Mouse (Mus musculus) midbrain, embryonic 14.5 days (tissue): ENCODE measurements around the gene Leng8. TPM values are rescaled to one million over a fixed set of nuclear protein-coding genes. Genes with fewer than 3 reads are reported as not detected.
A peak's percentile ranks its signal among the peaks of the same experiment; 100 is the strongest.

ENCODE experiments used
- ATAC-seq: fragments of 200-750 bp; cut with Nextera tagmentation; 2 replicates; pipeline ENCODE4 v1.8.0; 2017; ENCODE audit warnings: moderate number of reproducible peaks, moderate library complexity; ENCODE audit not compliant: low FRiP score, low TSS enrichment
- DNase-seq: peaks from one replicate; pipeline ENCODE4 v3.0.0-alpha.2; 2015
- H3K27ac ChIP-seq: fragments of 300-500 bp; sonication (generic); replicated peaks from 2 replicates; pipeline ENCODE4 v1.5.1; 2014; ENCODE audit warnings: mild to moderate bottlenecking, low read depth, low read length, moderate library complexity
- H3K27me3 ChIP-seq: fragments of 300-500 bp; sonication (generic); 2 replicates; pipeline ENCODE4 v1.6.1; 2014; ENCODE audit warnings: low read length, control low read depth, mixed read lengths; ENCODE audit not compliant: control insufficient read depth, insufficient read depth
- H3K36me3 ChIP-seq: fragments of 300-500 bp; sonication (generic); 2 replicates; pipeline ENCODE4 v1.6.1; 2014; ENCODE audit warnings: low read length, control low read depth; ENCODE audit not compliant: control insufficient read depth, insufficient read depth
- H3K4me1 ChIP-seq: fragments of 300-500 bp; sonication (generic); 2 replicates; pipeline ENCODE4 v1.6.1; 2014; ENCODE audit warnings: mild to moderate bottlenecking, antibody characterized with exemption, low read length, control low read depth; ENCODE audit not compliant: control insufficient read depth, insufficient read depth
- H3K4me2 ChIP-seq: fragments of 300-500 bp; sonication (generic); 2 replicates; pipeline ENCODE4 v1.6.1; 2014; ENCODE audit warnings: mild to moderate bottlenecking, low read length, moderate library complexity
- H3K4me3 ChIP-seq: fragments of 300-500 bp; sonication (generic); replicated peaks from 2 replicates; pipeline ENCODE4 v1.5.1; 2014; ENCODE audit warnings: low read depth, low read length
- H3K9ac ChIP-seq: fragments of 300-500 bp; sonication (generic); replicated peaks from 2 replicates; pipeline ENCODE4 v1.6.1; 2014; ENCODE audit warnings: mild to moderate bottlenecking, low read length, moderate library complexity
- H3K9me3 ChIP-seq: fragments of 300-500 bp; sonication (generic); 2 replicates; pipeline ENCODE4 v1.6.1; 2016; ENCODE audit warnings: low read length, control low read depth, mixed read lengths; ENCODE audit not compliant: control insufficient read depth
- WGBS: fragments of 180-500 bp; shearing (Covaris S2); extraction: QIAGEN DNeasy Blood & Tissue Kit; methylation state at CpG from one replicate; pipeline ENCODE4 v1.1.7; 2014; 5-methylcytosine and 5-hydroxymethylcytosine counted together
- polyA plus RNA-seq: library from polyadenylated mRNA; unstranded; fragments of >200 nt; fragmentation: Nextera tagmentation; extraction: Ambion mirVana; gene quantifications from 2 replicates; pipeline ENCODE4 v1.2.1, GENCODE M21; 2014

Gene Leng8
- polyA plus RNA-seq, 1 experiment from 2014 or later, result 77.3 TPM

GRCm38 (mm10) chr7:4163571-4164072 is 26.8 kb downstream of the Leng8 start:
- Histone ChIP-seq H3K4me1 (peaks cover 17% of the 10 kb centered on the region; the same call in 1 of the 2 replicates), H3K27me3 (no peaks in the 10 kb centered on the region), H3K27ac (no peak overlapping the region), H3K9ac (no peak overlapping the region), H3K9me3 (no peaks in the 10 kb centered on the region), H3K4me2 (peak overlapping the region; percentile 47), H3K4me3 (peak overlapping the region; percentile 19; the same call in 1 of the 2 replicates), H3K36me3 (no peaks in the 10 kb centered on the region)
- DNase-seq, result no peak
- no peak for ATAC-seq
- WGBS, result 3% methylated on average over 11 of the region's 11 CpGs

GRCm38 (mm10) chr7:4164090-4164910 is 27.5 kb downstream of the Leng8 start, which contains the start of gene Cdc42ep5:
Gene Cdc42ep5, minus strand, starts transcription at chr7:4164860.
- Histone ChIP-seq H3K4me2 (peak within 1 kb of the TSS; percentile 47), H3K9ac (no peak within 1 kb of the TSS), H3K4me1 (peaks cover 17% of the 10 kb centered on the region; the same call in 1 of the 2 replicates), H3K27ac (no peak within 1 kb of the TSS), H3K27me3 (no peaks in the 10 kb centered on the region), H3K9me3 (no peaks in the 10 kb centered on the region), H3K4me3 (peak within 1 kb of the TSS; percentile 19; the same call in 1 of the 2 replicates), H3K36me3 (no peaks in the 10 kb centered on the region)
- ATAC-seq (no peak), DNase-seq (no peak)
- WGBS, result 1% methylated on average over 19 of the region's 20 CpGs

DNA sequence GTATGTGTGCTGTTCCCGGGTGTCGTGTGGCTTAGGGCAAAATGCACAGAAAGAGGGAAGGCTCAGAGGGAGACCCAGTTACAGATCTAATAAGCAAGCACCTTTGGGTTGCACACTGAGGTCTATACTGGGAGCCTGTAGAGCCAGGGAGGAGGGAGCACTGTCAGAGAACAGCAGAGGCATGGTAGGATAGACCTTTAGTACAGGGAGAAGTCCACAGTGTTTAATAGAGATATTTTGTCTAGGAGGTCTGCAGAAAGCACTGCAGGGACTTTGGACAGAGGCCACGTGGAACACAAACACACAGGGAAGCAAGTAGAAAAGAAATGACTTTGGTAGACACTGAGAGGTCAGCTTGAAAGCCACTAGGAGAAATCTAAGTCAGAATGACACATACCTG is 28.4 kb downstream of the Leng8 start:
- H3K9ac ChIP-seq, result no peak overlapping the region
- no peak for DNase-seq

DNA sequence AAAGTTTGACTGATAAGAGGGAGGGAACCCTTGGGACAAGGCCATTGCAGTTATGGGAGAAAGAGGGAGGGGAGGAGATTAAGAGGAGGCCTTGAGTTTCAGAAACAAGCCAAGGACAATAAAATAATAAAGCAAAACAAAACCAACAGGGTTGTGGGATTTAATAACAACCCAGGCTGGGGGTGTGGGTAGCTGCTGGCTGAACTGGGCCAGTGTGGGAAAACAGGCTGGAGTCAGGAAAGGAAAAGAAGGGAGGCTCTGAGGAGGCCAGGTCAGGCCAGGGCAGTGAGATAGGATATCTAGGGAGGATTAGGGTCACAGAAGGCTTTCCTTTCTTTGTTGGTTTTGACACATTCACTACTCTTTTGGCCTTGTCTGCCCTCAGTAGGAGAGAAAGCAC is 30.3 kb downstream of the Leng8 start:
- no peaks in the 10 kb centered on the region for H3K36me3 ChIP-seq
- H3K27me3 ChIP-seq, result no peaks in the 10 kb centered on the region
- no peaks in the 10 kb centered on the region for H3K9me3 ChIP-seq
- H3K27ac ChIP-seq, result no peak overlapping the region
- ATAC-seq (no peak), DNase-seq (no peak)
- H3K9ac ChIP-seq, result no peak overlapping the region
- no peak overlapping the region for H3K4me2 ChIP-seq
- peaks cover 17% of the 10 kb centered on the region; the same call in 1 of the 2 replicates for H3K4me1 ChIP-seq
- H3K4me3 ChIP-seq, result no peak overlapping the region

More for the DNA sequence above, 28.4 kb downstream of the Leng8 start:
- H3K27me3 ChIP-seq, result no peaks in the 10 kb centered on the region
- no peak overlapping the region for H3K4me2 ChIP-seq
- 21% methylated on average over 3 of the region's 3 CpGs for WGBS
- H3K4me3 ChIP-seq, result no peak overlapping the region
- H3K36me3 ChIP-seq, result no peaks in the 10 kb centered on the region
- no peak for ATAC-seq
- H3K9me3 ChIP-seq, result no peaks in the 10 kb centered on the region
- no peak overlapping the region for H3K27ac ChIP-seq
- H3K4me1 ChIP-seq, result peaks cover 17% of the 10 kb centered on the region; the same call in 1 of the 2 replicates

DNA sequence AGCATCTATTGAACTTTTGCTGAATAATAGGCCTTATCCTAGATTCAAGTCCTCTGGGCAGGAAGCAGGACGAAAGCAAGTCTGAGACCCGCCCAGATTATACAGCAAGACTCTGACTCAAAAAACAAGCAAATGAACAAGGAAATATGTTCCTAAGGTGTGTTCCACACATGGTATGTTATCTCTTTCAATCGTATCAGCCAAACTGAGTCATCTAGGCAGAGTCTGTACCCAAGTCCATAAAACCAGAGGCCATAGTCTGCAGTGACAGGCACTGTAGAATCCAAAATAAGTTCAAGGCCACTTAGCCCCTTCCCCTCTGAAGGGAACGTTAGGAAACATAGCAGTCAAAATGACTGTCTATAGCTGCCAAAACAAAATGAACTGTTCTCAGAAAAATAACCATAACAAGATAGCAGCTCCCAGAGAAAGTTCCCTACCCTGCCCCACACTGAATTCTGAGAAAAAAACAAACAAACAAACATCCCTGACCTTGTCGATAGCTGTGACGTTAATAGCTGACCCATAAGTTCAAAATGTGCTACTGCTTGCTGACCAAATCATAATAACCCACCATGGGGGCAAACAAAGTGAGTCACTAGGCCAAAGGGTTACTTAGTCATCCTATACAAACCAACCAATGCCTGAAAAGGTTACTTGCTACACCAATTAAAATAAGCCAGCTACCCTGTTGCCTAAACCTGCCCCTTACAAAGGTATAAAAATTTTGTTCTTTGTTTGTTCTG is 33.5 kb downstream of the Leng8 start:
- DNase-seq (no peak), ATAC-seq (no peak)
- H3K9me3 ChIP-seq, result no peaks in the 10 kb centered on the region
- 85% methylated on average over 6 of the region's 6 CpGs for WGBS
- H3K27ac ChIP-seq, result no peak overlapping the region
- no peaks in the 10 kb centered on the region for H3K4me1 ChIP-seq
- H3K36me3 ChIP-seq, result no peaks in the 10 kb centered on the region
- H3K27me3 ChIP-seq, result no peaks in the 10 kb centered on the region
- no peak overlapping the region for H3K4me3 ChIP-seq
- no peak overlapping the region for H3K9ac ChIP-seq
- no peak overlapping the region for H3K4me2 ChIP-seq

- no peak overlapping the region for H3K4me2 ChIP-seq
- no peaks in the 10 kb centered on the region for H3K36me3 ChIP-seq
- H3K9ac ChIP-seq, result no peak overlapping the region
- ATAC-seq, result no peak
- no peaks in the 10 kb centered on the region for H3K27me3 ChIP-seq
- H3K27ac ChIP-seq, result no peak overlapping the region
- H3K4me1 ChIP-seq, result no peaks in the 10 kb centered on the region
- DNase-seq, result no peak
- 46% methylated on average over 3 of the region's 3 CpGs for WGBS
- no peak overlapping the region for H3K4me3 ChIP-seq
- H3K9me3 ChIP-seq, result no peaks in the 10 kb centered on the region
These were observed 41.6 kb downstream of the Leng8 start for GRCm38 (mm10) chr7:4178438-4178837.

Other genes with a start within 250 kb of the Leng8 start
- gene Gm14548, start 238.9 kb upstream of the Leng8 start, polyA plus RNA-seq, result not detected in 2 replicates
- gene Lilra6, start 221.5 kb upstream of the Leng8 start, polyA plus RNA-seq, result not detected in 2 replicates
- 1.5 and 2.8 TPM in 2 replicates for gene Lair1, start 73.8 kb upstream of the Leng8 start, polyA plus RNA-seq
- gene Ttyh1, start 17.6 kb upstream of the Leng8 start, polyA plus RNA-seq, result 104 and 112 TPM in 2 replicates
- gene Leng9, start 13.3 kb downstream of the Leng8 start, polyA plus RNA-seq, result 3.4 and 4.8 TPM in 2 replicates
- 3.1 and 5.3 TPM in 2 replicates for gene Cdc42ep5, start 27.8 kb downstream of the Leng8 start, polyA plus RNA-seq
- 0.20 TPM in 1 of 2 replicates, not detected in the other for gene Lilra5, start 100.7 kb downstream of the Leng8 start, polyA plus RNA-seq
- gene Ncr1, start 200.7 kb downstream of the Leng8 start, polyA plus RNA-seq, result not detected in 2 replicates